Mouse (Mus musculus) liver, postnatal 0 days (tissue): Measurements from ENCODE around the gene Tmem50a. TPM values are rescaled to one million over a fixed set of nuclear protein-coding genes. Genes with fewer than 3 reads are reported as not detected.
A peak's percentile ranks its signal among the peaks of the same experiment; 100 is the strongest.
"Not testable (repeated sequence)": the region's sequence is repeated elsewhere in the genome, so short reads cannot be mapped to it uniquely, and the experiment has no call there.

Experiments
- ATAC-seq: fragments of 200-750 bp; cut with Nextera tagmentation; 2 replicates; pipeline ENCODE4 v1.8.0; 2017; ENCODE audit warnings: mild to moderate bottlenecking, moderate library complexity
- DNase-seq: peaks from one replicate; pipeline ENCODE4 v3.0.0-alpha.2; 2016
- H3K27ac ChIP-seq: fragments of 300-500 bp; sonication (generic); 2 replicates; pipeline ENCODE4 v1.5.1; 2014; ENCODE audit warnings: antibody characterized with exemption, moderate library complexity, mild to moderate bottlenecking, low read depth
- H3K27me3 ChIP-seq: fragments of 300-500 bp; sonication (generic); 2 replicates; pipeline ENCODE4 v1.6.1; 2014; ENCODE audit warnings: low read length, control low read depth, mixed read lengths; ENCODE audit not compliant: insufficient read depth
- H3K36me3 ChIP-seq: fragments of 300-500 bp; sonication (generic); replicated peaks from 2 replicates; pipeline ENCODE4 v1.6.1; 2014; ENCODE audit warnings: mild to moderate bottlenecking, control low read depth, low read length, moderate library complexity, mixed read lengths; ENCODE audit not compliant: insufficient read depth
- H3K4me1 ChIP-seq: fragments of 300-500 bp; sonication (generic); 2 replicates; pipeline ENCODE4 v1.6.1; 2014; ENCODE audit warnings: antibody characterized with exemption, mild to moderate bottlenecking, control low read depth; ENCODE audit not compliant: insufficient read depth
- H3K4me2 ChIP-seq: fragments of 300-500 bp; sonication (generic); 2 replicates; pipeline ENCODE4 v1.6.1; 2014; ENCODE audit warnings: low read depth, mild to moderate bottlenecking, low read length, moderate library complexity, mixed read lengths
- H3K4me3 ChIP-seq: fragments of 300-500 bp; sonication (generic); 2 replicates; pipeline ENCODE4 v1.5.1; 2014; ENCODE audit warnings: low read depth, low read length
- H3K9ac ChIP-seq: fragments of 300-500 bp; sonication (generic); replicated peaks from 2 replicates; pipeline ENCODE4 v1.6.1; 2014; ENCODE audit warnings: mild to moderate bottlenecking, moderate library complexity
- H3K9me3 ChIP-seq: fragments of 300-500 bp; sonication (generic); 2 replicates; pipeline ENCODE4 v1.6.1; 2016; ENCODE audit warnings: mild to moderate bottlenecking, control low read depth, low read length, mixed read lengths
- CTCF ChIP-seq: sonication (generic); IDR thresholded peaks from 2 replicates; pipeline ENCODE4 v1.5.1; 2016; ENCODE audit warnings: antibody characterized with exemption, low read depth
- EP300 ChIP-seq: IDR thresholded peaks from 2 replicates; pipeline ENCODE4 v1.6.1; 2016; ENCODE audit warnings: antibody characterized with exemption, low read depth, mild to moderate bottlenecking
- WGBS: fragments of 180-500 bp; shearing (Covaris S2); extraction: QIAGEN DNeasy Blood & Tissue Kit; methylation state at CpG from one replicate; pipeline ENCODE4 v1.1.7; 2014; ENCODE audit not compliant: insufficient replicate concordance; 5-methylcytosine and 5-hydroxymethylcytosine counted together
- polyA plus RNA-seq: library from polyadenylated mRNA; unstranded; fragments of >200 nt; fragmentation: Nextera tagmentation; extraction: Ambion mirVana; gene quantifications from 2 replicates; pipeline ENCODE4 v1.2.1, GENCODE M21; 2015

The Tmem50a gene
- polyA plus RNA-seq, 1 experiment from 2014 or later: 88.5 TPM

DNA sequence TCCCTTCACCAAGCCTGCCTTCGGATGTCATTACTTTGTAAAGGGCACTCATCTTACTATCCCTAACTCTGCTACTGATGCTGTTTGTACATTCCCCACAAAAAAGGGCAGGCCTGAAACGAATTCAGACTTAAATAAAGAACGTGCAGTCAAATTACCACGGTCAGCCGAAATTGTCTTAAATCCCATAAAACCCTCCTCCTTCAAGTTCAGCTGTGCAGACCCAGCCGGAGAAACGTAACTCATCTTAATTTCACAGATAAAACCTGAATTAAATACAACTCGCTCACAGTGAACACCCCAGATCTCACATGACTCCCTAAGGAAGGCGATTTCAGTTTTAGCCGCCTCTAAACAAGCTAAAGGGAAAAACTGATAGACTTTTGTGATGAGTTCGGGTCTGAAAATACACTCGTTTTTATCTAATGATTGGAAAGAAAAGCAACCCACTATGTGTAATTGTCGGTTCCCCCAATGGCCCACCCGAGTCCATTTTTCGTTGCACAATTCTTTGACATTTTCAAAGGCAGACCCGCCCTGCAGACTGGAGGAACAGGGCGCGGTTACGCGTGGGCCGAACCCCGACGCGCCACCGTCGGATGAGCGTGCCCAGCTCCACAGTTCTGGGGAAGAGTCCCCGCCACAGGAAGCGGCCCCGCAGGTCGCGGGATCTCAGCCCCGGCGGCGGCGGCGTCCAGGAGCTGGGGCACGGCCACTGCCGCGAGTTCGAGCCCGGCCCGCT, 531 bp downstream of the Tmem50a start:
- peak overlapping the region; percentile 65 for H3K4me3 ChIP-seq
- ATAC-seq (peak; percentile 60), DNase-seq (no peak)
- H3K36me3 ChIP-seq: peaks cover 25% of the 10 kb centered on the region
- H3K9ac ChIP-seq: peak overlapping the region; percentile 83
- H3K4me1 ChIP-seq: peaks cover 44% of the 10 kb centered on the region
- WGBS: under 1% methylated on average over 43 of the region's 43 CpGs
- H3K9me3 ChIP-seq: no peaks in the 10 kb centered on the region
- peak overlapping the region; percentile 98 for H3K27ac ChIP-seq
- peak overlapping the region; percentile 78 for H3K4me2 ChIP-seq
- TF ChIP-seq EP300 (no peak), CTCF (no peak)
- H3K27me3 ChIP-seq: no peaks in the 10 kb centered on the region

- WGBS: 27% methylated on average over 3 of the region's 3 CpGs
- H3K9me3 ChIP-seq: no peaks in the 10 kb centered on the region
- no peaks in the 10 kb centered on the region for H3K27me3 ChIP-seq
- H3K4me1 ChIP-seq: peaks cover 38% of the 10 kb centered on the region
- H3K9ac ChIP-seq: no peak overlapping the region
- H3K27ac ChIP-seq: no peak overlapping the region
- peak overlapping the region; percentile 78 for H3K4me2 ChIP-seq
- peak; percentile 90 for DNase-seq
- TF ChIP-seq CTCF (peak; percentile 96), EP300 (no peak)
- H3K36me3 ChIP-seq: peaks cover 34% of the 10 kb centered on the region
- ATAC-seq: no peak
- H3K4me3 ChIP-seq: peak overlapping the region; percentile 65
These were observed 1.4 kb downstream of the Tmem50a start for GRCm38 (mm10) chr4:134913413-134913812.

DNA sequence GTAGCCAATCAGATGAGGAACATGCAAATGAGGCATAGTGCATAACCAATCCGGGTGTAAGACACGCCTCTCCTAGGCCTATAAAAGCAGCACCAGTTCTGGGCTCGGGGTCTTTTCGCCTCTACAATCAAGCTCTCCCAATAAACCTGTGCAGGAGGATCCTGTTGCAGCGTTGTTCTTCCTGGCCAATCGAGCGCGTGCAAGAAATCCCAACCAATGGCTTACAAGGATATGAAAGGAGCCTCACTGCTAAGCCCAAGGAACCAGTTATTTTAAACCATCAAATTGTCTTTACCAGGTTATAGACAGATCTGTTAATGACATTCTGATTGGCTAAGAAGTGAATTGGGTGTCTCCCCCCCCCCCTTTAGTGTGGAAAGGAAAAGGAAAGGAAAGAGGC, 3.4 kb downstream of the Tmem50a start:
- ATAC-seq, H3K4me3 ChIP-seq, H3K9ac ChIP-seq, DNase-seq, H3K27ac ChIP-seq, H3K4me2 ChIP-seq, H3K9me3 ChIP-seq, H3K27me3 ChIP-seq: not testable (repeated sequence)
- Histone ChIP-seq H3K36me3 (peaks cover 52% of the 10 kb centered on the region), H3K4me1 (peaks cover 18% of the 10 kb centered on the region)
- 95% methylated on average over 6 of the region's 8 CpGs for WGBS

- no peak for DNase-seq
- WGBS: 88% methylated on average over 7 of the region's 7 CpGs
- no peak overlapping the region for H3K4me3 ChIP-seq
- H3K27me3 ChIP-seq: no peaks in the 10 kb centered on the region
- H3K4me1 ChIP-seq: no peaks in the 10 kb centered on the region
- peaks cover 90% of the 10 kb centered on the region for H3K36me3 ChIP-seq
- H3K27ac ChIP-seq: no peak overlapping the region
- H3K9me3 ChIP-seq: no peaks in the 10 kb centered on the region
- H3K9ac ChIP-seq: no peak overlapping the region
- H3K4me2 ChIP-seq: no peak overlapping the region
- no peak for TF ChIP-seq EP300
- no peak for TF ChIP-seq CTCF
- no peak for ATAC-seq
These were observed 11.8 kb downstream of the Tmem50a start for GRCm38 (mm10) chr4:134903046-134903445.

DNA sequence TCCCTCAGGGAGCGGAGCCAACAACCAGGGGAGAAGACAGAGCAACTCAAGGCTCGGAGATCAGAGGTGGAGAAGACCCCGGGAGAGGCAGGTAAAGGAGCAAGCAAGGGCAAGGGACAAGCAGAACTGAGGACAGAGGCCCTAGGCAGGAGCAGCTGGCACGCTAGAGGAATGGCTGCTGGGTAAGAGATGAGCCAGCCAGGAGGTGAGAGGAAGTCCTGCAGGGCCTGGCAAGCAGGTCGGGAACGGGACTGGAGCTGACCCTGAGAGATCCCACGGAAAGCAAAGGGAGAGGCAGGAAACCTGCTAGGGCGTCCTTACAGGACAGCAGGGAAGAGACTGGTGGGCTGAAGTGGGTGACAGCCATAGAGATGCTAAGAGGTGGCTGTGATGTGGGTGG, 13.7 kb downstream of the Tmem50a start:
- Histone ChIP-seq H3K4me3 (no peak overlapping the region), H3K4me1 (no peaks in the 10 kb centered on the region), H3K4me2 (no peak overlapping the region), H3K36me3 (peaks cover 91% of the 10 kb centered on the region), H3K27ac (no peak overlapping the region), H3K9ac (no peak overlapping the region), H3K27me3 (no peaks in the 10 kb centered on the region), H3K9me3 (no peaks in the 10 kb centered on the region)
- TF ChIP-seq EP300: no peak
- DNase-seq (no peak), ATAC-seq (no peak)
- WGBS: 88% methylated on average over 8 of the region's 8 CpGs

DNA sequence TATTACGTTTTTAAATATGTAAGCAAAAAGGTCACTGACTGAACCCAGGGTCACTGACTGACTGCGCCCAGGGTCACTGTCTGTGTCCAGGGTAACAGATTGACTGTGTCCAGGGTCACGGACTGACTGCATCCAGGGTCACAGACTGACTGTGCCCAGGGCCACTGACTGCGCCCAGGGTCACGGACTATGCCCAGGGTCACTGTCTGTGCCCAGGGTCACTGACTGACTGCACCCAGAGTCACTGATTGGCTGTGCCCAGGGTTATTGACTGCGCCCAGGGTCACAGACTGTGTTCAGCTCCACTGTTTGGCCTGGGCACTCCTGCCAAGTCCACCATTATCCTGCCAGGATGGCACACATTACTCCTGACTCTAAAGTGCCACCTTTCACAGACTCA, 17.6 kb downstream of the Tmem50a start:
- no peak overlapping the region; the same call in 1 of the 2 replicates for H3K27ac ChIP-seq
- H3K27me3 ChIP-seq: no peaks in the 10 kb centered on the region
- no peak overlapping the region for H3K9ac ChIP-seq
- H3K36me3 ChIP-seq: peaks cover 94% of the 10 kb centered on the region
- no peak overlapping the region for H3K4me3 ChIP-seq
- TF ChIP-seq EP300 (no peak), CTCF (no peak)
- H3K9me3 ChIP-seq: no peaks in the 10 kb centered on the region
- WGBS: 78% methylated on average over 6 of the region's 6 CpGs
- H3K4me2 ChIP-seq: no peak overlapping the region
- peak; percentile 88 for ATAC-seq
- DNase-seq: no peak
- no peaks in the 10 kb centered on the region for H3K4me1 ChIP-seq
